Mouse (Mus musculus) brown adipose tissue, adult 24 weeks (tissue): Measurements from ENCODE around the gene Gm20716. TPM values are rescaled to one million over a fixed set of nuclear protein-coding genes. Genes with fewer than 3 reads are reported as not detected.
"Not testable (repeated sequence)": the region's sequence is repeated elsewhere in the genome, so short reads cannot be mapped to it uniquely, and the experiment has no call there.

Source experiments
- H3K27ac ChIP-seq: fragments of 200-500 bp; replicated peaks from 2 replicates; pipeline ENCODE4 v1.5.1; 2012; ENCODE audit warnings: low read depth, mild to moderate bottlenecking, low read length
- H3K4me1 ChIP-seq: fragments of 200-500 bp; 2 replicates; pipeline ENCODE4 v1.6.1; 2012; ENCODE audit warnings: low read length, mixed read lengths; ENCODE audit not compliant: control insufficient read depth, insufficient read depth, insufficient read length
- H3K4me3 ChIP-seq: fragments of 200-500 bp; 2 replicates; pipeline ENCODE4 v1.5.1; 2012; ENCODE audit warnings: low read depth, mild to moderate bottlenecking, low read length, moderate library complexity; ENCODE audit not compliant: insufficient read depth
- polyA plus RNA-seq: library from polyadenylated mRNA; stranded (reverse); fragments of >200 nt; gene quantifications from 2 replicates; pipeline ENCODE4 v1.2.4, GENCODE M21; 2012; ENCODE audit not compliant: missing spikeins, insufficient read depth, insufficient read length

The Gm20716 gene
- polyA plus RNA-seq, 1 experiment, result 26.9 TPM

GRCm38 (mm10) chr2:168161514-168161971 is 68.6 kb downstream of the Gm20716 start:
- peaks cover 6% of the 10 kb centered on the region for H3K4me1 ChIP-seq
- H3K27ac ChIP-seq, result no peak overlapping the region
- H3K4me3 ChIP-seq, result no peak overlapping the region

- H3K4me3 ChIP-seq, result no peak overlapping the region
- peaks cover 6% of the 10 kb centered on the region for H3K4me1 ChIP-seq
- no peak overlapping the region for H3K27ac ChIP-seq
Measured at GRCm38 (mm10) chr2:168160370-168160930, 69.7 kb downstream of the Gm20716 start.

GRCm38 (mm10) chr2:168158911-168159711 is 71.1 kb downstream of the Gm20716 start:
- Histone ChIP-seq H3K27ac (no peak overlapping the region), H3K4me3 (peak overlapping the region; percentile 40), H3K4me1 (peaks cover 8% of the 10 kb centered on the region)

DNA sequence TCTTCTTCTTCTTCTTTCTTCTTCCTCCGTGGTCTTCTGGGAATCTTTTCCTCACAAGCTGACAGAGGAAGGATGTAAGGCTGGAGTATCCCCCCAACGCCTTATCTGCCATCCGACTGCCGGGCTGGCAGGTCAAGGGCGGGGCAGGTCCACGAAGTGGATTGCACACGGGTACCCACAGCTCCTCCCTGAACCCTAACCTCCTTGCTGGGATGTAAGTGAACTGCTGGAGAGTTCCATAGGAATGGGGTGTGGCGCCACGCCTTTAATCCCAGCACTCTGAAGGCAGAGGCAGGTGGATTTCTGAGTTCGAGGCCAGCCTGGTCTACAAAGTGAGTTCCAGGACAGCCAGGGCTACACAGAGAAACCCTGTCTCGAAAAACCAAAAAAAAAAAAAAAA is 72.2 kb downstream of the Gm20716 start:
- not testable (repeated sequence) for H3K27ac ChIP-seq, H3K4me3 ChIP-seq, H3K4me1 ChIP-seq

DNA sequence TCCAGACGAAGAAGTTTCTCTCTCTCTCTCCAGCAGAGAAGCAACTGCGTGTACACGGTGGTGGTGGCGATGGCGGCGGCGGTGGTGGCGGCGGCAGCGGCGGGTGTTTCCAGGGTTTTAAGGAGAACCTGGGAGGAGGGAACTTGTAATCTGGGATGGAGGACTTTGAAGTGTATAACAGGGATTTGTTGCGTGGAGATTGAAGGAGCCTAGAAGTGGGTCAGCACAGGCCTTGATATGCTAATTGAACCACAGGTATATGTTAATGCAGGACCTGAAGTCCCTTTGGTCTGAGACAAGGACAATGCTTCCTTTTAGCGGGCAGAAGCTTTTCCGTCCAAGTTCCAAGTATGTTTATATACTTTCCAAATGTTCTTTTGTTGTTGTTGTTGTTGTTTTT is 73.8 kb downstream of the Gm20716 start:
- no peak overlapping the region for H3K4me3 ChIP-seq
- no peak overlapping the region for H3K27ac ChIP-seq
- H3K4me1 ChIP-seq, result peaks cover 4% of the 10 kb centered on the region

DNA sequence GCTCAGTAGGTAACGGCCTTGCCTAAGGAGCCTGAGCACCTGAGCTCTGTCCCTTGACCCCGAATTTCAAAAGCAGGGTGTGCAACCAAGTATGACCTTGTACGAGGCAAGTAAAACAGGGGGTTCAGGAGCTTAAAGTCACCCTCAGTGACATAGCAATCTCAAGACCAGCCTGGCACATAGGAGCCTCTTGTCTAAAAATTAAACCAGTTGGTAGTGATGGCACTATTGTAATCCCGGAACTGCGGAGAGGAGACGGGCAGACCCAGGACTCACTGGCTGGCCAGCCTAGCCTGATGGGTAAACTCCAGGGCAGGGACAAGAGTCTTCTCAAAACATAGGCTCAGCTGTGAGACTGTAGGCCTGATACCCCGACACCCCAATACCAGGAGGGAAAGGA is 74.5 kb downstream of the Gm20716 start:
- Histone ChIP-seq H3K27ac (no peak overlapping the region), H3K4me3 (no peak overlapping the region), H3K4me1 (peaks cover 4% of the 10 kb centered on the region)

DNA sequence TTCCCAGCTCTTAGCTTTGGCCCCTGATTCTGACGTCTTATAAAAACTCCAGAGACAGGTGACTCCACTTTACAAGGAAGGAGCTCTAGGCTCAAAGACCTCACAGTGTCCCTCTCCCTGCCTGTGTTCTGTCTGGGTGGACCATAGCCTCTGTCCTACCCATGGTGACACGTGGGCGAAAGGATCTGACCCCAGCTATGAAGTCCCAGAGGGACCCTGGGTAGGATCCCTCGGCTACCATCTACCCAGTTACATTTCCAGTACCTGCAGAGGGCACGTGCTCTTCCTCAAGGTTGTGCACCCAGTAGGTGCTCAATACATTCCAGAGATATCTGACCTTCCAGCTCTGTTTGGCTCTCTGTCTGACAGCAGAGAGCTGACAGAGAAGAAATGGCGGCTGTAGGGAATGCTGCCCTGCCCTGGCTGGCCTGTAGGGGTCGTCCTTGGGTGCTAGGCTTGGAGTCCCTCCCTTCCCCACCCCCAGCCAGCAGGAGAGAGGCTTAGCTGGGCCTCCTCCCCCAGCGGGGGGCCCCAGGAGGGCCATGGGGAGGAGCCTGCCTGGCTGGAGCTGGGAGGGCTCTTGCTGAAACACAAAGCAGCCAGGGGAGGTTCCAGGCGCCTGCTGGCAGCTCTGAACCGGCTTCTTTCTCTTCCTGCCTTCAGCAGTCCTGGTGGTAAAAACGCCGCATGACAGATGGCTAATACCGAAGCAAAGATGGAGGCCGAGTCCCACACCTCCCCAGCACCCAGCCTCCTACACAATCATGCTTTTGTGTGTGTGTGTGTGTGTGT is 75.9 kb downstream of the Gm20716 start:
- H3K4me1 ChIP-seq, result peaks cover 4% of the 10 kb centered on the region
- no peak overlapping the region for H3K27ac ChIP-seq
- H3K4me3 ChIP-seq, result peak overlapping the region; percentile 19; the same call in 1 of the 2 replicates

- Histone ChIP-seq H3K27ac (no peak overlapping the region), H3K4me3 (no peak overlapping the region), H3K4me1 (peaks cover 2% of the 10 kb centered on the region; the same call in 1 of the 2 replicates)
Measured at GRCm38 (mm10) chr2:168149241-168149640, 80.9 kb downstream of the Gm20716 start.

GRCm38 (mm10) chr2:168147722-168148432 is 82.3 kb downstream of the Gm20716 start:
- no peak overlapping the region for H3K27ac ChIP-seq
- no peak overlapping the region for H3K4me3 ChIP-seq
- peaks cover 2% of the 10 kb centered on the region; the same call in 1 of the 2 replicates for H3K4me1 ChIP-seq

DNA sequence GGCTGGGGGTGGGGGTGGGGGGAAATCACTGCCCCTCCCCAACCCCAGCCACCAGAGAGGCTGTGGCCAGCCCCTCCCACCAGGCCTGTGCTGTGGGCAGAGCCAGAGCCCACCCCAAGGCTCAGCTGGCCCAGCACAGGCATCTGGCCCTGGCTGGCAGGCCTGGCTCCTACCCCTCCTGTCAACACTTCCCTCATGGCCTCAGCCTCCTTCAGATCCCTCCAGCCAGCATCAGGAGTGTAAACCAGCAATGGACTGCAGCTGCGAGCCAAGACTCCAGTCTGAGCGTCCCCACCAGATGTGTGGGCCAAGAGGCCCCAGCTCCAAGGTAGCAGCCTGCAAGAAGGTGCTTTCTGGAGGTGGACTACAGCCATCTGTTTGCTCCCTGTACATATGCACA is 84.7 kb downstream of the Gm20716 start:
- Histone ChIP-seq H3K27ac (no peak overlapping the region), H3K4me3 (no peak overlapping the region), H3K4me1 (peaks cover 2% of the 10 kb centered on the region; the same call in 1 of the 2 replicates)

DNA sequence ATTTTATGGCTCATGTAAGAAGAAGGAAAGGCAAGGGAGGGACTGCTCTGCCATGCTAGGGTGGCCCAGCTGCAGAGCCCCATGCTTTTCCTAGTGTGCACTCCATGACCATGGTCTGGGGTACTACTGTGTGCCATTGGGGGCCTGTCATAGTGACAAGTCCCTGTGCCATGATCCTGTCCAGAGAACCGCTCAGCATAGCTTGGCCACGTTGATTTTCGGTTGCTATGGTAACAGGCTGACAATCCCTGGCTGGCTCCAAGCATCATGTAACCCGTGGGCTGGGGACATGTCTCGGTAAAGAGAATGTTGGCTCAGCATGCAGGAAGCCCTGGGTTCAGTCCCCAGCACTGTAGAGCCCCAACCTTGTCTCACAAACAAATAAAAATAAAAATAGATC is 86.4 kb downstream of the Gm20716 start:
- Histone ChIP-seq H3K4me1 (peaks cover 2% of the 10 kb centered on the region; the same call in 1 of the 2 replicates), H3K4me3 (no peak overlapping the region), H3K27ac (no peak overlapping the region)

DNA sequence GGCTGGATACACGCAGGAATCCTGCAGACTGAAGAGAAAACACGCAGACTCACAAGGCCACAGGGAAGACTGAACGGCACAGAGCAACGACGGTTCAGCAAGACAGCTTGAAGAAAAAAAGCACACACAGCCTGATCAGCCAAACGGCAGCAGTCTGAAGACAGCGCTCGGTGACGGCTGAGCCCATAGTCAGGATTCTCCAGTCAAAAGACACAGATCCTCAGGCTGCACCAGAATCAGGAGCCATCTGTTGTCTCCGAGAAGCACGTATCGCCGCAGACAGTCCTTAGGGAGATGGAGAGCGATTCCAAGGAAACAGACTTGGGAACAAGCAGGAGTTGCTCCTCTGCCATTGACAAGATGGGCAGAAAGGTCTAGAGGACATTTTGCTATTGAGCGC is 93.0 kb downstream of the Gm20716 start:
- Histone ChIP-seq H3K4me3 (no peak overlapping the region), H3K4me1 (no peaks in the 10 kb centered on the region), H3K27ac (no peak overlapping the region)
